Mouse (Mus musculus) lung, postnatal 0 days (tissue): ENCODE results near the gene Stpg3. TPM values are rescaled to one million over a fixed set of nuclear protein-coding genes. Genes with fewer than 3 reads are reported as not detected.

Experiments used
- ATAC-seq: fragments of 200-750 bp; cut with Nextera tagmentation; 2 replicates; pipeline ENCODE4 v1.8.0; 2017; ENCODE audit warnings: moderate library complexity
- DNase-seq: peaks from one replicate; pipeline ENCODE4 v3.0.0-alpha.2; 2016; ENCODE audit warnings: low spot score
- H3K27ac ChIP-seq: fragments of 300-500 bp; sonication (generic); 2 replicates; pipeline ENCODE4 v1.5.1; 2014; ENCODE audit warnings: antibody characterized with exemption, mild to moderate bottlenecking, low read length, mixed read lengths
- H3K27me3 ChIP-seq: fragments of 300-500 bp; sonication (generic); replicated peaks from 2 replicates; pipeline ENCODE4 v1.6.1; 2014; ENCODE audit warnings: low read length, mixed read lengths; ENCODE audit not compliant: insufficient read depth
- H3K36me3 ChIP-seq: fragments of 300-500 bp; sonication (generic); 2 replicates; pipeline ENCODE4 v1.6.1; 2014; ENCODE audit warnings: low read length, mixed read lengths; ENCODE audit not compliant: insufficient read depth
- H3K4me1 ChIP-seq: fragments of 300-500 bp; sonication (generic); 2 replicates; pipeline ENCODE4 v1.6.1; 2014; ENCODE audit warnings: antibody characterized with exemption, low read depth, low read length, mixed read lengths; ENCODE audit not compliant: insufficient read depth
- H3K4me2 ChIP-seq: fragments of 300-500 bp; sonication (generic); replicated peaks from 2 replicates; pipeline ENCODE4 v1.6.1; 2014; ENCODE audit warnings: low read depth, mild to moderate bottlenecking, low read length, moderate library complexity, mixed read lengths
- H3K4me3 ChIP-seq: fragments of 300-500 bp; sonication (generic); 2 replicates; pipeline ENCODE4 v1.5.1; 2014; ENCODE audit warnings: low read depth, low read length
- H3K9ac ChIP-seq: fragments of 300-500 bp; sonication (generic); replicated peaks from 2 replicates; pipeline ENCODE4 v1.6.1; 2014; ENCODE audit warnings: low read depth, mild to moderate bottlenecking
- H3K9me3 ChIP-seq: fragments of 300-500 bp; sonication (generic); 2 replicates; pipeline ENCODE4 v1.6.1; 2016; ENCODE audit warnings: low read length, mixed read lengths
- CTCF ChIP-seq: IDR thresholded peaks from 2 replicates; pipeline ENCODE4 v1.5.1; 2016; ENCODE audit warnings: antibody characterized with exemption, mild to moderate bottlenecking
- EP300 ChIP-seq: IDR thresholded peaks from 2 replicates; pipeline ENCODE4 v1.6.1; 2016; ENCODE audit warnings: antibody characterized with exemption, mild to moderate bottlenecking, control low read depth
- WGBS: fragments of 180-500 bp; shearing (Covaris S2); extraction: QIAGEN DNeasy Blood & Tissue Kit; methylation state at CpG from one replicate; pipeline ENCODE4 v1.1.7; 2014; 5-methylcytosine and 5-hydroxymethylcytosine counted together
- polyA plus RNA-seq: library from polyadenylated mRNA; unstranded; fragments of >200 nt; fragmentation: Nextera tagmentation; extraction: Ambion mirVana; gene quantifications from 2 replicates; pipeline ENCODE4 v1.2.1, GENCODE M21; 2015

Stpg3 gene
- polyA plus RNA-seq, 1 experiment from 2014 or later, result 0.12 TPM

- Histone ChIP-seq H3K4me2 (no peak overlapping the region), H3K9ac (no peak overlapping the region), H3K4me3 (no peak overlapping the region), H3K9me3 (no peaks in the 10 kb centered on the region), H3K4me1 (peaks cover 4% of the 10 kb centered on the region; the same call in 1 of the 2 replicates), H3K36me3 (no peaks in the 10 kb centered on the region), H3K27me3 (no peaks in the 10 kb centered on the region; the same call in 1 of the 2 replicates), H3K27ac (no peak overlapping the region)
- DNase-seq, result no peak
- no peak for ATAC-seq
- TF ChIP-seq EP300 (no peak), CTCF (no peak)
- WGBS, result 84% methylated on average over 7 of the region's 7 CpGs
Observed at GRCm38 (mm10) chr2:25230581-25230980, 16.1 kb upstream of the Stpg3 start.

GRCm38 (mm10) chr2:25229582-25229981 lies 15.1 kb upstream of the Stpg3 start:
- TF ChIP-seq CTCF (no peak), EP300 (no peak)
- no peak overlapping the region for H3K9ac ChIP-seq
- H3K9me3 ChIP-seq, result no peaks in the 10 kb centered on the region
- H3K27ac ChIP-seq, result no peak overlapping the region
- no peak for ATAC-seq
- H3K4me1 ChIP-seq, result peaks cover 6% of the 10 kb centered on the region; the same call in 1 of the 2 replicates
- DNase-seq, result no peak
- no peaks in the 10 kb centered on the region for H3K36me3 ChIP-seq
- H3K27me3 ChIP-seq, result no peaks in the 10 kb centered on the region; the same call in 1 of the 2 replicates
- 81% methylated on average over 5 of the region's 5 CpGs for WGBS
- H3K4me2 ChIP-seq, result no peak overlapping the region
- H3K4me3 ChIP-seq, result no peak overlapping the region

GRCm38 (mm10) chr2:25228995-25229530 lies 14.6 kb upstream of the Stpg3 start:
- no peak overlapping the region for H3K4me2 ChIP-seq
- H3K4me1 ChIP-seq, result peaks cover 6% of the 10 kb centered on the region; the same call in 1 of the 2 replicates
- H3K27ac ChIP-seq, result peak overlapping the region; percentile 68; the same call in 1 of the 2 replicates
- H3K4me3 ChIP-seq, result no peak overlapping the region
- H3K36me3 ChIP-seq, result no peaks in the 10 kb centered on the region
- H3K27me3 ChIP-seq, result no peaks in the 10 kb centered on the region; the same call in 1 of the 2 replicates
- no peak for TF ChIP-seq EP300
- TF ChIP-seq CTCF, result no peak
- H3K9ac ChIP-seq, result no peak overlapping the region
- ATAC-seq, result no peak
- no peaks in the 10 kb centered on the region for H3K9me3 ChIP-seq
- 70% methylated on average over 6 of the region's 6 CpGs for WGBS
- no peak for DNase-seq

GRCm38 (mm10) chr2:25228431-25228889 lies 14.0 kb upstream of the Stpg3 start:
- H3K4me1 ChIP-seq, result peaks cover 6% of the 10 kb centered on the region; the same call in 1 of the 2 replicates
- TF ChIP-seq EP300 (peak; percentile 87; the same call in 1 of the 2 replicates), CTCF (peak; percentile 78)
- H3K9me3 ChIP-seq, result no peaks in the 10 kb centered on the region
- WGBS, result 0% methylated on average over 7 of the region's 7 CpGs
- H3K27ac ChIP-seq, result peak overlapping the region; percentile 72
- H3K27me3 ChIP-seq, result no peaks in the 10 kb centered on the region; the same call in 1 of the 2 replicates
- H3K4me3 ChIP-seq, result no peak overlapping the region
- H3K36me3 ChIP-seq, result no peaks in the 10 kb centered on the region
- DNase-seq (peak; percentile 98), ATAC-seq (peak; percentile 57)
- H3K9ac ChIP-seq, result no peak overlapping the region
- H3K4me2 ChIP-seq, result peak overlapping the region; percentile 35

GRCm38 (mm10) chr2:25227406-25227805 lies 13.0 kb upstream of the Stpg3 start:
- Histone ChIP-seq H3K36me3 (no peaks in the 10 kb centered on the region), H3K4me2 (no peak overlapping the region), H3K27ac (no peak overlapping the region), H3K27me3 (no peaks in the 10 kb centered on the region; the same call in 1 of the 2 replicates), H3K4me3 (no peak overlapping the region), H3K4me1 (peaks cover 6% of the 10 kb centered on the region; the same call in 1 of the 2 replicates), H3K9ac (no peak overlapping the region), H3K9me3 (no peaks in the 10 kb centered on the region)
- 95% methylated on average over 4 of the region's 4 CpGs for WGBS
- DNase-seq, result no peak
- TF ChIP-seq EP300 (no peak), CTCF (no peak)
- no peak for ATAC-seq

GRCm38 (mm10) chr2:25226864-25227263 lies 12.4 kb upstream of the Stpg3 start:
- Histone ChIP-seq H3K4me1 (peaks cover 6% of the 10 kb centered on the region; the same call in 1 of the 2 replicates), H3K27ac (no peak overlapping the region), H3K9ac (no peak overlapping the region), H3K36me3 (peaks cover 1% of the 10 kb centered on the region; the same call in 1 of the 2 replicates), H3K27me3 (no peaks in the 10 kb centered on the region; the same call in 1 of the 2 replicates), H3K9me3 (no peaks in the 10 kb centered on the region), H3K4me3 (no peak overlapping the region), H3K4me2 (no peak overlapping the region)
- DNase-seq (no peak), ATAC-seq (no peak)
- 82% methylated on average over 5 of the region's 5 CpGs for WGBS
- TF ChIP-seq EP300 (no peak), CTCF (no peak)
